Mouse (Mus musculus): ENCODE measurements around the gene Ulk4. TPM values are rescaled to one million over a fixed set of nuclear protein-coding genes. Genes with fewer than 3 reads are reported as not detected.

Ulk4 gene
- polyA plus RNA-seq, 1 experiment from 2014 or later, result 213 TPM

DNA sequence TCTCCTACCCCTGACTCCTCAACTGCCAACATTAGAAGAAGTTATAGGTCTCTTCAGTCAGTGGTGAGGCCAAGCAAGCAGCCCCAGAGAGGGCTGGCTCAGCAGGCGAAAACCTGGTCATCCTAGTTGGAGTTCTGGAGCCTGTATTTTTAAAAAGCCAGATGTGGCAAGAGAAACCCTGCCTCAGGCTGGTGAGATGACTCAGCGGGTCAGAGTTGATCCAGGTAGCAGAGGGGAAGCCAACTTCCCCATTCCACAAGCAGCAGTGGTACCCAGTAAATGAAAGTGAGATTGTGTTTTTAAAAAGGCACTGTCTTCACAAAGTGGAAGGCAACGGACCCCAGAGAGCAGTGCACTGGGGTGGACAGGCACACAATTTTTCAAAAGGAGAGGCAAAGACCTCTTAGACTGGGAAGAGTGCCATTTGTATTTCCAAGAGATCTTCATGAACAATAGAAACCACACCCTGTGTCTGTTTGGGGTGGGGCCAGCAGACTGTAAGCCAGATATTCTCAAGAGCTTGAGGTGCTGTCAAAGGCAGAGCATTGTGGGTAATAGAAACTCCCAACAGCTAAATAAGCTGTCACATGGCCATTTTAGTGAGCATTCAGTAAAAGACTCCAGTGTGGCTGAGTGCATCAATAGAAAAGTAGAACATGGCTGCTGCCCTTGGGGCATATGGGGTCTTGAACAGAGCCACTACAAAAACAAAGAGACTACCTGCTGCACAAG is 314.9 kb downstream of the Ulk4 start:
- Histone ChIP-seq H3K27me3 (ENCODE audit: control insufficient read depth, insufficient read depth, low read length) (no peaks in the 10 kb centered on the region), H3K27ac (replicated peaks; ENCODE audit: low read depth, low read length) (no peak overlapping the region)
- no peak for DNase-seq (ENCODE audit: low spot score)

DNA sequence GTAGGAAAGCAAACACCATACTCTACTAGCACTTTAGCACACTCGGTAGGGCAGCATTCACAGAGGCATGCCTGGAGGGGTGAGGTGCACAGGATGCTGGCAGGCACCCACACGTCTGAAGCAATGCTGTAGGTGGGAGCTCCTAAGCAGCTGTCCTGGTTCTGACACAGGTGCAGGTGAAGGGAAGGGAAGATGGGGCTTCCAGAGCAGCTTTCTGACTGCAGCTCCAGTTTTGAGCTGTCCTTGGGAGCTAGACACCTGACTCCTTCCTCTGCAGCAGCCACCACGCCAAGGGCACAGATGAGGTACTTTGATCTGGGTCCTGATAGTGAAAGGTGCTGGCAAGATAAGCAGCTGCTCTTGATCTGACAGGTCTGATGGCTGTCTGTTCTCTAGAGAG is 315.5 kb downstream of the Ulk4 start:
- ATAC-seq (replicated peaks; ENCODE audit: insufficient number of reproducible peaks, low FRiP score, low TSS enrichment, low read depth) (no peak), DNase-seq (ENCODE audit: low spot score) (no peak)
- H3K9ac ChIP-seq (replicated peaks; ENCODE audit: low read length), result no peak overlapping the region
- 78% methylated on average over 3 of the region's 3 CpGs for whole genome bisulfite sequencing
- H3K27ac ChIP-seq (replicated peaks; ENCODE audit: low read depth, low read length), result no peak overlapping the region
- no peaks in the 10 kb centered on the region for H3K4me1 ChIP-seq (ENCODE audit: control insufficient read depth, insufficient read depth, low read length)
- H3K27me3 ChIP-seq (ENCODE audit: control insufficient read depth, insufficient read depth, low read length), result no peaks in the 10 kb centered on the region
- H3K4me2 ChIP-seq (ENCODE audit: low read depth, low read length), result no peak overlapping the region
- no peaks in the 10 kb centered on the region for H3K9me3 ChIP-seq (replicated peaks; ENCODE audit: control insufficient read depth, low read length)
- peaks cover 47% of the 10 kb centered on the region for H3K36me3 ChIP-seq (replicated peaks; ENCODE audit: control insufficient read depth, insufficient read depth, low read depth, low read length)
- H3K4me3 ChIP-seq (ENCODE audit: low read depth, low read length), result no peak overlapping the region

More for the DNA sequence above, 314.9 kb downstream of the Ulk4 start:
- no peak for ATAC-seq (replicated peaks; ENCODE audit: insufficient number of reproducible peaks, low FRiP score, low TSS enrichment, low read depth)
- Histone ChIP-seq H3K9me3 (replicated peaks; ENCODE audit: control insufficient read depth, low read length) (no peaks in the 10 kb centered on the region), H3K9ac (replicated peaks; ENCODE audit: low read length) (no peak overlapping the region), H3K4me1 (ENCODE audit: control insufficient read depth, insufficient read depth, low read length) (no peaks in the 10 kb centered on the region), H3K4me2 (ENCODE audit: low read depth, low read length) (no peak overlapping the region), H3K4me3 (ENCODE audit: low read depth, low read length) (no peak overlapping the region), H3K36me3 (replicated peaks; ENCODE audit: control insufficient read depth, insufficient read depth, low read depth, low read length) (peaks cover 49% of the 10 kb centered on the region)
- 82% methylated on average over 3 of the region's 3 CpGs for WGBS

DNA sequence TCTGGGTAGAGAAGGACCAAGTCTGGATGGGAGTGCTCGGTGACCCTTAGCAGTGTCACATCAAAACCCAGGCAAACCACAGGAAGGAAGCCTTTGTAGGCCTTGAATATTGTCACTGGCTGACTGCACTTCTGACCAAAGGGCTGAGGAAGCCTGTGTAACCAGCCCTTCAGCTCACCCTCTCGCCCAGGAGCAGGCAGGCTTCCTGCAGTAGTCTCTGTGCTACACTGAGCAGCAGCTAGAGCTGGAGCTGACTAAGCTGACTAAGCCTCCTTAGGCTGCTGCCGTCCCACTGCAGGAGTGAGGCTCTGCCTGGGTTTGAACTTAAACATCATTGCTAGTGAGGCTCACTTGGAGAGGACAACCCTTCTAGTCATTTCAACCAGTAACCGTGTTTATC is 316.4 kb downstream of the Ulk4 start:
- no peaks in the 10 kb centered on the region for H3K9me3 ChIP-seq (replicated peaks; ENCODE audit: control insufficient read depth, low read length)
- no peaks in the 10 kb centered on the region for H3K4me1 ChIP-seq (ENCODE audit: control insufficient read depth, insufficient read depth, low read length)
- H3K9ac ChIP-seq (replicated peaks; ENCODE audit: low read length), result no peak overlapping the region
- DNase-seq (ENCODE audit: low spot score), result no peak
- peaks cover 43% of the 10 kb centered on the region for H3K36me3 ChIP-seq (replicated peaks; ENCODE audit: control insufficient read depth, insufficient read depth, low read depth, low read length)
- no peak for ATAC-seq (replicated peaks; ENCODE audit: insufficient number of reproducible peaks, low FRiP score, low TSS enrichment, low read depth)
- H3K4me2 ChIP-seq (ENCODE audit: low read depth, low read length), result no peak overlapping the region
- H3K27me3 ChIP-seq (ENCODE audit: control insufficient read depth, insufficient read depth, low read length), result no peaks in the 10 kb centered on the region
- WGBS, result 89% methylated on average over 4 of the region's 4 CpGs
- H3K4me3 ChIP-seq (ENCODE audit: low read depth, low read length), result no peak overlapping the region
- no peak overlapping the region for H3K27ac ChIP-seq (replicated peaks; ENCODE audit: low read depth, low read length)

DNA sequence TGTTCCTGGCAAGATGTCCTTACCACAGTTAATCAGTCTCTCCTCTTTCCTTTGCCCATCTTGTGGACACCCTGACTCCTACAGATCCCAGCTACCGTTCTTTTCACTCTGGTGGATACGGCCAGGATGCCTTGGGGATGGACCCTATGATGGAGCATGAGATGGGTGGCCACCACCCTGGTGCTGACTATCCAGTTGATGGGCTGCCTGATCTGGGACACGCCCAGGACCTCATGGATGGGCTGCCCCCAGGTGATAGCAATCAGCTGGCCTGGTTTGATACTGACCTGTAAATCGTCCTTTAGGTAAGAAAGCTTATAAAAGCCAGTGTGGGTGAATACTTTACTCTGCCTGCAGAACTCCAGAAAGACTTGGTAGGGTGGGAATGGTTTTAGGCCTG is 317.8 kb downstream of the Ulk4 start:
- Histone ChIP-seq H3K4me3 (ENCODE audit: low read depth, low read length) (no peak overlapping the region), H3K4me2 (ENCODE audit: low read depth, low read length) (no peak overlapping the region), H3K9ac (replicated peaks; ENCODE audit: low read length) (no peak overlapping the region), H3K27me3 (ENCODE audit: control insufficient read depth, insufficient read depth, low read length) (no peaks in the 10 kb centered on the region), H3K9me3 (replicated peaks; ENCODE audit: control insufficient read depth, low read length) (no peaks in the 10 kb centered on the region), H3K4me1 (ENCODE audit: control insufficient read depth, insufficient read depth, low read length) (no peaks in the 10 kb centered on the region), H3K27ac (replicated peaks; ENCODE audit: low read depth, low read length) (no peak overlapping the region), H3K36me3 (replicated peaks; ENCODE audit: control insufficient read depth, insufficient read depth, low read depth, low read length) (peaks cover 52% of the 10 kb centered on the region)
- ATAC-seq (replicated peaks; ENCODE audit: insufficient number of reproducible peaks, low FRiP score, low TSS enrichment, low read depth) (no peak), DNase-seq (ENCODE audit: low spot score) (no peak)
- WGBS, result 87% methylated on average over 4 of the region's 4 CpGs

DNA sequence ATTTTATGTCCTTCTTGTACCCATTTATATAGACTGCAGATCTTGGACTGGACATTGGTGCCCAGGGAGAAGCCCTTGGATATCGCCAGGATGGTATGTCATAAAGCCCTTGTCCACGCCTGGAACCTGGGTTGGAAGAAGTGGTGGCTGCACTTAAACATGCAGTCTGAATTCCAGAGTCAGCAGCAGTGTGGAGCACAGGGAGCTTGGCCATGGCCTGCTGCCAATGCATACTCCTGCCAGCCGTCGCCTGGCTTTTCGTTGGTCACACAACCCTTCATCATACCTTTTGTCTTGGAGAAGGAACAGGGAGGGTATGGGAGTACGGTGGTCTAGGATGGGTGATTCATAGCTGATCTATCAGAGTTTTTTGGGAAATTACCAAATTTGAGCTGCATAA is 318.4 kb downstream of the Ulk4 start:
- Histone ChIP-seq H3K4me1 (ENCODE audit: control insufficient read depth, insufficient read depth, low read length) (no peaks in the 10 kb centered on the region), H3K4me2 (ENCODE audit: low read depth, low read length) (no peak overlapping the region), H3K27ac (replicated peaks; ENCODE audit: low read depth, low read length) (no peak overlapping the region), H3K36me3 (replicated peaks; ENCODE audit: control insufficient read depth, insufficient read depth, low read depth, low read length) (peaks cover 59% of the 10 kb centered on the region), H3K9ac (replicated peaks; ENCODE audit: low read length) (no peak overlapping the region), H3K4me3 (ENCODE audit: low read depth, low read length) (no peak overlapping the region), H3K9me3 (replicated peaks; ENCODE audit: control insufficient read depth, low read length) (no peaks in the 10 kb centered on the region), H3K27me3 (ENCODE audit: control insufficient read depth, insufficient read depth, low read length) (no peaks in the 10 kb centered on the region)
- 97% methylated on average over 6 of the region's 6 CpGs for WGBS
- ATAC-seq (replicated peaks; ENCODE audit: insufficient number of reproducible peaks, low FRiP score, low TSS enrichment, low read depth) (no peak), DNase-seq (ENCODE audit: low spot score) (no peak)

DNA sequence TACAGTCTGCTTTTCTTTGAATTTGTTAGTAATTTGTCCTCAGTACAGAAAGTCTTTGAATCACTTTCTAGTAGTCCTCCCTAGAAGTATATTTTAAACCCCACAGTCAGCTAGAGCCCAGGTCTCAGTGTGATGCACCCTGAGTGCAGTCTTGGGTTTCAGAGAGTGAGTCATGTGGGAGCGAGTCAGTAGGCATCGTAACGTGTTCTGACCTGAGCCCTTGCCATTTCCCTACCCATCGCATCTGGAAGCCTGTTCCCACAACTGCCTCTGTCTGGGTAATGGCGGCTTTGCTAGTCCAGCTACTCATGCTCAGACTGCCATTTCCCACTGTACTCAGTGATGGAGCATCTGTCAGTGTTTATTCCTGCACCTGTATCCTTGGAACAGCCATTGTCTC is 318.9 kb downstream of the Ulk4 start:
- Histone ChIP-seq H3K4me3 (ENCODE audit: low read depth, low read length) (no peak overlapping the region), H3K27ac (replicated peaks; ENCODE audit: low read depth, low read length) (no peak overlapping the region), H3K36me3 (replicated peaks; ENCODE audit: control insufficient read depth, insufficient read depth, low read depth, low read length) (peaks cover 62% of the 10 kb centered on the region), H3K4me1 (ENCODE audit: control insufficient read depth, insufficient read depth, low read length) (no peaks in the 10 kb centered on the region), H3K9me3 (replicated peaks; ENCODE audit: control insufficient read depth, low read length) (no peaks in the 10 kb centered on the region), H3K9ac (replicated peaks; ENCODE audit: low read length) (no peak overlapping the region), H3K4me2 (ENCODE audit: low read depth, low read length) (no peak overlapping the region), H3K27me3 (ENCODE audit: control insufficient read depth, insufficient read depth, low read length) (no peaks in the 10 kb centered on the region)
- no peak for DNase-seq (ENCODE audit: low spot score)
- 89% methylated on average over 5 of the region's 5 CpGs for WGBS
- no peak for ATAC-seq (replicated peaks; ENCODE audit: insufficient number of reproducible peaks, low FRiP score, low TSS enrichment, low read depth)

DNA sequence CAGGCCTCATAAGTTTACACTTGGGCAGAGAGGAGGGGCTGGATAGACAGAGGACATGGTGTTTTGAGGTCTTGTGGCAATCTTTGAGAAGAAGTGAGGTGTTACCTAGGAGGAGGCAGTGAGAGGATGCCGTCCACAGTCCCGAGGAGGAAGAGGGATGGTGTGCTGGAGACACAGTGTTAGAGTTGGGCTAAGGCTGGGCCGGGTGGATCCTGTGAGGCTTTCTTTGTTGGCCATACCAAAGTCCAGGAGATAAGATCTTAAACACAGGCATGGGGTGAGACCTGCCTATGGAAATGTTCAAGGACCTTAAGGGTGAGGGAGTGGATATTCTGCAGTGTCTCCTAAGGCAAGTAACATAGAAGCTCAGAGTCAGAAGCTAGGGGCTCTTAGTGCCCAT is 325.1 kb downstream of the Ulk4 start:
- no peak overlapping the region for H3K4me2 ChIP-seq (ENCODE audit: low read depth, low read length)
- 88% methylated on average over 3 of the region's 3 CpGs for WGBS
- no peak for ATAC-seq (replicated peaks; ENCODE audit: insufficient number of reproducible peaks, low FRiP score, low TSS enrichment, low read depth)
- peaks cover 40% of the 10 kb centered on the region for H3K36me3 ChIP-seq (replicated peaks; ENCODE audit: control insufficient read depth, insufficient read depth, low read depth, low read length)
- no peak overlapping the region for H3K9ac ChIP-seq (replicated peaks; ENCODE audit: low read length)
- no peaks in the 10 kb centered on the region for H3K27me3 ChIP-seq (ENCODE audit: control insufficient read depth, insufficient read depth, low read length)
- DNase-seq (ENCODE audit: low spot score), result no peak
- no peak overlapping the region for H3K27ac ChIP-seq (replicated peaks; ENCODE audit: low read depth, low read length)
- H3K4me1 ChIP-seq (ENCODE audit: control insufficient read depth, insufficient read depth, low read length), result no peaks in the 10 kb centered on the region
- H3K9me3 ChIP-seq (replicated peaks; ENCODE audit: control insufficient read depth, low read length), result no peaks in the 10 kb centered on the region
- H3K4me3 ChIP-seq (ENCODE audit: low read depth, low read length), result no peak overlapping the region

DNA sequence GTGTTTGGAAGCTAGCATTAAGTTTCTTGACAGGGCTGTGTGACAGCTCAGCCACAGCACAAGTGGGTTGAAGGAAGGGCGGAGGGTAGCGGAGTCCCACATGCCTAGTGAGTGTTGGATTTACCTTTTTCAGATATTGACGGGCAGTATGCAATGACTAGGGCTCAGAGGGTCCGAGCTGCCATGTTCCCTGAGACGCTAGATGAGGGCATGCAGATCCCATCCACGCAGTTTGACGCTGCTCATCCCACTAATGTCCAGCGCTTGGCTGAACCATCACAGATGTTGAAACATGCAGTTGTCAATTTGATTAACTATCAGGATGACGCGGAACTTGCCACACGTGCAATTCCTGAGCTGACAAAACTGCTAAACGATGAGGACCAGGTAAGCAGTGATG is 326.2 kb downstream of the Ulk4 start:
- peaks cover 38% of the 10 kb centered on the region for H3K36me3 ChIP-seq (replicated peaks; ENCODE audit: control insufficient read depth, insufficient read depth, low read depth, low read length)
- no peak for DNase-seq (ENCODE audit: low spot score)
- H3K4me1 ChIP-seq (ENCODE audit: control insufficient read depth, insufficient read depth, low read length), result no peaks in the 10 kb centered on the region
- no peak overlapping the region for H3K4me3 ChIP-seq (ENCODE audit: low read depth, low read length)
- no peaks in the 10 kb centered on the region for H3K9me3 ChIP-seq (replicated peaks; ENCODE audit: control insufficient read depth, low read length)
- H3K27ac ChIP-seq (replicated peaks; ENCODE audit: low read depth, low read length), result no peak overlapping the region
- WGBS, result 94% methylated on average over 12 of the region's 12 CpGs
- ATAC-seq (replicated peaks; ENCODE audit: insufficient number of reproducible peaks, low FRiP score, low TSS enrichment, low read depth), result no peak
- no peak overlapping the region for H3K4me2 ChIP-seq (ENCODE audit: low read depth, low read length)
- H3K9ac ChIP-seq (replicated peaks; ENCODE audit: low read length), result no peak overlapping the region
- H3K27me3 ChIP-seq (ENCODE audit: control insufficient read depth, insufficient read depth, low read length), result no peaks in the 10 kb centered on the region
